Mouse (Mus musculus): ENCODE data around the gene Hipk4. TPM values are rescaled to one million over a fixed set of nuclear protein-coding genes. Genes with fewer than 3 reads are reported as not detected.

The Hipk4 gene
- not detected in 2 replicates for polyA plus RNA-seq (2012; ENCODE audit: insufficient read depth, insufficient read length, low replicate concordance, missing spikeins)

- H3K4me1 ChIP-seq (ENCODE audit: control insufficient read depth, insufficient read depth, low read length) = peaks cover 6% of the 10 kb centered on the region
- TF ChIP-seq POLR2A (IDR thresholded peaks at IDR 0.05; ENCODE audit: insufficient read depth, low read depth, low read length) = no peak
- 58% methylated on average over 5 of the region's 5 CpGs for WGBS
- no peak within 1 kb of the TSS for H3K4me3 ChIP-seq (ENCODE audit: insufficient read depth, low read depth, low read length)
- no peak within 1 kb of the TSS for H3K27ac ChIP-seq (ENCODE audit: insufficient read depth, low read depth, low read length)
These were observed at the start of gene Hipk4 for GRCm38 (mm10) chr7:27522967-27523366. Hipk4 (plus strand) TSS chr7:27523267.

- TF ChIP-seq CTCF (IDR thresholded peaks at IDR 0.05; ENCODE audit: insufficient read depth, low read depth, low read length) (no peak), POLR2A (IDR thresholded peaks at IDR 0.05; ENCODE audit: insufficient read depth, low read depth, low read length) (no peak)
- WGBS = under 1% methylated on average over 34 of the region's 34 CpGs
- Histone ChIP-seq H3K4me3 (ENCODE audit: insufficient read depth, low read depth, low read length) (peak overlapping the region; percentile 70), H3K27ac (ENCODE audit: insufficient read depth, low read depth, low read length) (peak overlapping the region; percentile 48), H3K4me1 (ENCODE audit: control insufficient read depth, insufficient read depth, low read length) (no peaks in the 10 kb centered on the region)
These were observed 49.1 kb upstream of the Hipk4 start for GRCm38 (mm10) chr7:27473835-27474489.

GRCm38 (mm10) chr7:27474490-27474954, 48.5 kb upstream of the Hipk4 start:
- 1% methylated on average over 23 of the region's 23 CpGs for WGBS
- Histone ChIP-seq H3K4me1 (ENCODE audit: control insufficient read depth, insufficient read depth, low read length) (no peaks in the 10 kb centered on the region), H3K27ac (ENCODE audit: insufficient read depth, low read depth, low read length) (peak overlapping the region; percentile 22; the same call in 1 of the 2 replicates), H3K4me3 (ENCODE audit: insufficient read depth, low read depth, low read length) (peak overlapping the region; percentile 70)
- TF ChIP-seq POLR2A (IDR thresholded peaks at IDR 0.05; ENCODE audit: insufficient read depth, low read depth, low read length) = no peak
- no peak for TF ChIP-seq CTCF (IDR thresholded peaks at IDR 0.05; ENCODE audit: insufficient read depth, low read depth, low read length)

GRCm38 (mm10) chr7:27475596-27475995, 47.5 kb upstream of the Hipk4 start:
- Histone ChIP-seq H3K4me3 (ENCODE audit: insufficient read depth, low read depth, low read length) (no peak overlapping the region), H3K27ac (ENCODE audit: insufficient read depth, low read depth, low read length) (no peak overlapping the region), H3K4me1 (ENCODE audit: control insufficient read depth, insufficient read depth, low read length) (peaks cover under 1% of the 10 kb centered on the region)
- WGBS = 96% methylated on average over 2 of the region's 2 CpGs
- TF ChIP-seq POLR2A (IDR thresholded peaks at IDR 0.05; ENCODE audit: insufficient read depth, low read depth, low read length) (no peak), CTCF (IDR thresholded peaks at IDR 0.05; ENCODE audit: insufficient read depth, low read depth, low read length) (no peak)

GRCm38 (mm10) chr7:27476098-27476635, 46.9 kb upstream of the Hipk4 start:
- H3K4me3 ChIP-seq (ENCODE audit: insufficient read depth, low read depth, low read length) = no peak overlapping the region
- TF ChIP-seq POLR2A (IDR thresholded peaks at IDR 0.05; ENCODE audit: insufficient read depth, low read depth, low read length) (no peak), CTCF (IDR thresholded peaks at IDR 0.05; ENCODE audit: insufficient read depth, low read depth, low read length) (no peak)
- 94% methylated on average over 14 of the region's 14 CpGs for WGBS

GRCm38 (mm10) chr7:27478561-27478960, 44.5 kb upstream of the Hipk4 start:
- H3K4me1 ChIP-seq (ENCODE audit: control insufficient read depth, insufficient read depth, low read length) = peaks cover 11% of the 10 kb centered on the region
- WGBS = 85% methylated on average over 7 of the region's 7 CpGs
- TF ChIP-seq CTCF (IDR thresholded peaks at IDR 0.05; ENCODE audit: insufficient read depth, low read depth, low read length) = no peak
- TF ChIP-seq POLR2A (IDR thresholded peaks at IDR 0.05; ENCODE audit: insufficient read depth, low read depth, low read length) = no peak
- H3K4me3 ChIP-seq (ENCODE audit: insufficient read depth, low read depth, low read length) = no peak overlapping the region
- H3K27ac ChIP-seq (ENCODE audit: insufficient read depth, low read depth, low read length) = no peak overlapping the region

More at GRCm38 (mm10) chr7:27476098-27476635, 46.9 kb upstream of the Hipk4 start:
- peaks cover 5% of the 10 kb centered on the region for H3K4me1 ChIP-seq (ENCODE audit: control insufficient read depth, insufficient read depth, low read length)
- no peak overlapping the region for H3K27ac ChIP-seq (ENCODE audit: insufficient read depth, low read depth, low read length)

- WGBS = 81% methylated on average over 1 of the region's 1 CpGs
- Histone ChIP-seq H3K27ac (ENCODE audit: insufficient read depth, low read depth, low read length) (no peak overlapping the region), H3K4me3 (ENCODE audit: insufficient read depth, low read depth, low read length) (no peak overlapping the region), H3K4me1 (ENCODE audit: control insufficient read depth, insufficient read depth, low read length) (peaks cover 11% of the 10 kb centered on the region)
- no peak for TF ChIP-seq CTCF (IDR thresholded peaks at IDR 0.05; ENCODE audit: insufficient read depth, low read depth, low read length)
- no peak for TF ChIP-seq POLR2A (IDR thresholded peaks at IDR 0.05; ENCODE audit: insufficient read depth, low read depth, low read length)
These were observed 43.3 kb upstream of the Hipk4 start for GRCm38 (mm10) chr7:27479750-27480149.

- Histone ChIP-seq H3K4me3 (ENCODE audit: insufficient read depth, low read depth, low read length) (no peak overlapping the region), H3K4me1 (ENCODE audit: control insufficient read depth, insufficient read depth, low read length) (peaks cover 11% of the 10 kb centered on the region), H3K27ac (ENCODE audit: insufficient read depth, low read depth, low read length) (peak overlapping the region; percentile 51)
- TF ChIP-seq POLR2A (IDR thresholded peaks at IDR 0.05; ENCODE audit: insufficient read depth, low read depth, low read length) = no peak
- TF ChIP-seq CTCF (IDR thresholded peaks at IDR 0.05; ENCODE audit: insufficient read depth, low read depth, low read length) = no peak
- WGBS = 80% methylated on average over 3 of the region's 3 CpGs
These were observed 42.6 kb upstream of the Hipk4 start for GRCm38 (mm10) chr7:27480506-27480905.

GRCm38 (mm10) chr7:27480927-27481626, 42.0 kb upstream of the Hipk4 start:
- H3K27ac ChIP-seq (ENCODE audit: insufficient read depth, low read depth, low read length) = peak overlapping the region; percentile 51
- 9% methylated on average over 11 of the region's 11 CpGs for WGBS
- TF ChIP-seq POLR2A (IDR thresholded peaks at IDR 0.05; ENCODE audit: insufficient read depth, low read depth, low read length) = no peak

More at GRCm38 (mm10) chr7:27480927-27481626, 42.0 kb upstream of the Hipk4 start:
- peaks cover 11% of the 10 kb centered on the region for H3K4me1 ChIP-seq (ENCODE audit: control insufficient read depth, insufficient read depth, low read length)
- H3K4me3 ChIP-seq (ENCODE audit: insufficient read depth, low read depth, low read length) = peak overlapping the region; percentile 41

All from olfactory bulb, adult 2 months (tissue).